Mouse (Mus musculus): ENCODE measurements around the gene Olfr58.

DNA sequence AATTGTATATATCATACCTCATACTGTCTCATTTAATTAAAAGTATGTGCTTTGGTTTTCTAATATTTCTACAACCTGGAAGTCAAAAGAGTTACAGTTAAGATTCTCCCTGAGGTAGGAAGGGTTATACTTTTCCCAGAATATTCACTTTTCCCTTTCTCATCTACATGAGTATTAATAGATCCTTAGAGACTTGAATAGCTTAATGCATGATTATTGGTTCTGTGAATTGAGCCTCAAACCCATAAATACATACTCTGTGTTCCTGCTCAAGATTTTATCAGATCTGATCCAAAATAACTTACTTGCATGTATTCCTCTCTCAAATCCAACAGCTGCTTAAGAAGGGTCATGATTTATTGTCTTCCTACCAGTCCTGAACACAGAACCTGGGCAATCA is at the start of gene Olfr58:
- no peak for TF ChIP-seq CTCF (IDR thresholded peaks at IDR 0.05; ENCODE audit: control insufficient read depth, insufficient read depth, insufficient replicate concordance, low read depth, low read length)
- no peak for TF ChIP-seq POLR2A (IDR thresholded peaks at IDR 0.05; ENCODE audit: control insufficient read depth, low read depth, low read length)

All from testis, adult 2 months (tissue).